ENCODE assay signal across 9 mouse cellular contexts in the genomic region with DNA sequence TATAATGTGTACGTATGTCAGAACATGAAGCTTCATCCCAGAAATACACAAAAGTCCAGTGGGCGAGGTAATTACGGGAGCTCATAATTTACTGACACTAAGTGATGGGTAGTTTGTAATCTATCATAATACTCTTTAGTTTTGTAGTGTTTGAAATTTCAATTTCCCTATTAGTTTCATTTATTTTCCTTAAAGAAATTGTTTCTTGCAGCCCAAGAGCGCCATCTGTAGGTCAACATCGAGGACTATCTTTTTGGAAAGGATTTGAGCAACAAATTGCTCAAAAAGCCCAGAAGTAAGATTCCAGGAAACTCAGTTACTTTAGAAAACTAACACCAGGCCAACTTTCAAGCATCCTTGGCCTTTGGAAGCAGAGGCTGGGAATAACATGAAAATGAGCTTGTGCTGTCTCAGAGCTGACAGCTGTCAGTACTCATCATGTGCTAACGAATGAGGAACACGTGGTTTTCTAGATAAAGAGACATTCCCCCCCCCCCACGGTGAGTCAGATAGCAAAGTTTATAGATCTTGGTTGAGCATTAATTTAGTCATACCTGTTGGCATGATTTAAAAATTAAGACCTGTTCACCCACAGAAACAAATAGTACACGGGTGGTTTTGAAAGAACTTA. TPM values are rescaled to one million over a fixed set of nuclear protein-coding genes. Genes with fewer than 3 reads are reported as not detected.
DNase-seq lines count a peak whose midpoint lies in the region; ATAC-seq lines count a peak whose summit lies in the region.
"Had no signal": no experiment of that assay in that cellular context is flagged by ENCODE, and none has a peak within 500 bp of the region (broad histone marks: within the 10 kb centered on the region; RNA-seq: fewer than 3 reads in every experiment).

No protein-coding gene starts in this region.

- DNase-seq in hindbrain, embryonic 14.5 days (ENCODE audit: low spot score): peak; percentile 77
- peak; percentile 29 for DNase-seq in right cerebral cortex, postnatal 4 days
- DNase-seq in right cerebral cortex, postnatal 36 days (ENCODE audit: low spot score in 2 of 2): no peak
- DNase-seq in ZHBTc4 (ENCODE audit: low read depth, low spot score): peak; percentile 58
- DNase-seq in induced T-regulatory cell, adult 2 months (ENCODE audit: low read depth): peak; percentile 48
- no peak for DNase-seq in urinary bladder, postnatal 4 days (ENCODE audit: low spot score in 2 of 2)

- ATAC-seq in hindbrain, embryonic 14.5 days (ENCODE audit: low FRiP score): no peak
- ATAC-seq in hindbrain, embryonic 12.5 days (ENCODE audit: low FRiP score): no peak

- no peaks in the 10 kb centered on the region for H3K36me3 ChIP-seq in hindbrain, embryonic 14.5 days (replicated peaks; ENCODE audit: control insufficient read depth, insufficient read depth)
- no peaks in the 10 kb centered on the region for H3K36me3 ChIP-seq in hindbrain, embryonic 12.5 days
- H3K36me3 ChIP-seq: liver, embryonic 15.5 days had no signal

- H3K9ac ChIP-seq in hindbrain, embryonic 14.5 days: no peak overlapping the region
- no peak overlapping the region for H3K9ac ChIP-seq in hindbrain, embryonic 12.5 days
- H3K9ac ChIP-seq: liver, embryonic 15.5 days had no signal

- H3K4me1 ChIP-seq in hindbrain, embryonic 14.5 days (replicated peaks; ENCODE audit: control insufficient read depth, insufficient read depth, low read length): no peaks in the 10 kb centered on the region
- H3K4me1 ChIP-seq in hindbrain, embryonic 12.5 days: no peaks in the 10 kb centered on the region
- H3K4me1 ChIP-seq: liver, embryonic 15.5 days had no signal

- 68% methylated on average over 9 of the region's 9 CpGs for WGBS in hindbrain, embryonic 14.5 days
- WGBS in hindbrain, embryonic 12.5 days: 68% methylated on average over 9 of the region's 9 CpGs

- H3K9me3 ChIP-seq in hindbrain, embryonic 14.5 days (ENCODE audit: control insufficient read depth, low read length): no peaks in the 10 kb centered on the region
- no peaks in the 10 kb centered on the region for H3K9me3 ChIP-seq in hindbrain, embryonic 12.5 days (replicated peaks)
- H3K9me3 ChIP-seq: liver, embryonic 15.5 days had no signal

- H3K27me3 ChIP-seq in hindbrain, embryonic 14.5 days (ENCODE audit: control insufficient read depth, insufficient read depth, low read length): no peaks in the 10 kb centered on the region
- H3K27me3 ChIP-seq in hindbrain, embryonic 12.5 days: no peaks in the 10 kb centered on the region
- H3K27me3 ChIP-seq: liver, embryonic 15.5 days had no signal

- H3K4me3 ChIP-seq in hindbrain, embryonic 14.5 days (replicated peaks; ENCODE audit: low read length): no peak overlapping the region
- H3K4me3 ChIP-seq in hindbrain, embryonic 12.5 days: no peak overlapping the region
- H3K4me3 ChIP-seq: erythroblast, embryonic 14.5 days; liver, embryonic 15.5 days had no signal

- no peak overlapping the region for H3K4me2 ChIP-seq in hindbrain, embryonic 14.5 days (replicated peaks)
- H3K4me2 ChIP-seq in hindbrain, embryonic 12.5 days (replicated peaks): no peak overlapping the region
- H3K4me2 ChIP-seq: liver, embryonic 15.5 days had no signal

- H3K27ac ChIP-seq in hindbrain, embryonic 14.5 days: no peak overlapping the region
- no peak overlapping the region for H3K27ac ChIP-seq in hindbrain, embryonic 12.5 days
- H3K27ac ChIP-seq: liver, embryonic 15.5 days had no signal

RNA-seq across cellular contexts. Expression of gene Acpp, which starts 42.1 kb away (rescaled TPM):
- polyA plus RNA-seq in hindbrain, embryonic 14.5 days (2014; fragmentation: Nextera tagmentation; extraction: Ambion mirVana): 0.23 and 0.39 TPM in 2 replicates
- 0.33 and 0.58 TPM in 2 replicates for polyA plus RNA-seq in hindbrain, embryonic 12.5 days (2016; fragmentation: Nextera tagmentation; extraction: Ambion mirVana)
- polyA plus RNA-seq: erythroblast, embryonic 14.5 days had no signal

Comparison
In these comparisons a context has a peak if more than half of its experiments do, and no peak if none do; other contexts are left out.
1. DNase-seq: peak in hindbrain, embryonic 14.5 days (single experiment), right cerebral cortex, postnatal 4 days (single experiment), ZHBTc4 (single experiment) and induced T-regulatory cell, adult 2 months (single experiment); none in right cerebral cortex, postnatal 36 days (0 of 2) and urinary bladder, postnatal 4 days (0 of 2).